Mouse (Mus musculus): ENCODE measurements around the gene Elovl2.

DNA sequence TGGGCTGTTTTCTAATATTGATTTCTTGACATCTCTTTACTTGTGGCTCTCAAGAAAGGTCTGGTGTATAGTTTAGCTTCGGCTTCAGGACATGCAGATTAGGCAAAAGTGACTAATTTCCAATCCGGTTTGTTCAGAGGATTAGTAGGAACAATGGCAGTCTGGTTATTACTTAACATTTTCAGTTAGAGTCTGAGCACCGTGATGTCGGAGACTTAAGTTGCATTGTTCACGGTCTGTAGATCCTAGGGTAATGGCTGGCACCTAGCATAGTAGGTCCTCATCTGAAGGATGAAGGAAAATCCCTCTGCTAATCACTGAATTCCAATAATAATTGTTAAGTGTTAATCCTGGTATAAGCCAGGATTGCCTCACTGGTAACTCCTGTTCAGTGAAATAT, 35.9 kb upstream of the Elovl2 start:
- no peak for TF ChIP-seq EP300 (IDR thresholded peaks at IDR 0.05)
- TF ChIP-seq CTCF (IDR thresholded peaks at IDR 0.05): no peak
